Mouse (Mus musculus) gastrocnemius, postnatal 14 days (tissue): ENCODE measurements around the gene Cog1. TPM values are rescaled to one million over a fixed set of nuclear protein-coding genes. Genes with fewer than 3 reads are reported as not detected.

ENCODE experiments used
- total RNA-seq, 2 experiments: library from RNA; stranded (reverse); gene quantifications; 2 replicates each; pipeline ENCODE4 v1.2.3; 2021

Gene Cog1
- total RNA-seq, 2 experiments from 2014 or later, result 21.2 to 22.9 TPM

Other genes starting within 250 kb of the Cog1 start
- not detected for gene Sstr2, start 29.8 kb upstream of the Cog1 start, total RNA-seq
- 1 to 10 TPM; 3.6 TPM for gene Slc39a11, start 910 bp downstream of the Cog1 start, total RNA-seq
- 10 to 100 TPM; 28.4 to 31.3 TPM for gene Fam104a, start 35.0 kb downstream of the Cog1 start, total RNA-seq
- 1 to 10 TPM; 5.0 to 7.5 TPM for gene D11Wsu47e, start 35.2 kb downstream of the Cog1 start, total RNA-seq
- gene Cpsf4l, start 60.8 kb downstream of the Cog1 start, total RNA-seq, result not detected
- gene Cdc42ep4, start 102.7 kb downstream of the Cog1 start, total RNA-seq, result 10 to 100 TPM; 15.7 to 16.2 TPM